Mouse (Mus musculus): ENCODE measurements around the gene Tef.
A peak's percentile ranks its signal among the peaks of the same experiment; 100 is the strongest.

Gene Tef

GRCm38 (mm10) chr15:81802001-81802890 is at the start of gene Tef:
TSS of gene Tef (plus strand) at chr15:81802421.
- DNase-seq (ENCODE audit: low read depth, low spot score), result peak; percentile 14

DNA sequence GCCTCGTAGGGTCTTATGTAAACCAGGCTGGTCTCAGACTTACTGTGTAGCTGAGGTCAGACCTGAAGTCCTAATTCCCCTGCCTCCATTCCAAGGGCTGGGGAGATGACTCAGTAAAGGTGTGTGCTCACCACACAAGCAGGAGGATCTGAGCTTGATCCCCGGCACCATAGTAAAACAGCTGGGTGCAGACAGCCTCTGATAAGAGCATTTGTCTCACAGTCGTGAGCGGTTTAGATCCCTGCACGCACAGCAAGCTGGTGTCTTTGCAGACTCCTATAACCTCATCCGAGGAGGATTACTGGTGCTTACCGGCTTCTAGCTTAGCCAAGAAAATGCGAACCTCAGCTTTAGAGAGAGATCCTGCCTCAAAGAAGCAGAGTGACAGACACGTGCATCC is 48.6 kb upstream of the Tef start:
- DNase-seq (ENCODE audit: low read depth, low spot score), result no peak

GRCm38 (mm10) chr15:81758701-81759100 is 43.5 kb upstream of the Tef start:
- no peak for DNase-seq (ENCODE audit: low read depth, low spot score)

DNA sequence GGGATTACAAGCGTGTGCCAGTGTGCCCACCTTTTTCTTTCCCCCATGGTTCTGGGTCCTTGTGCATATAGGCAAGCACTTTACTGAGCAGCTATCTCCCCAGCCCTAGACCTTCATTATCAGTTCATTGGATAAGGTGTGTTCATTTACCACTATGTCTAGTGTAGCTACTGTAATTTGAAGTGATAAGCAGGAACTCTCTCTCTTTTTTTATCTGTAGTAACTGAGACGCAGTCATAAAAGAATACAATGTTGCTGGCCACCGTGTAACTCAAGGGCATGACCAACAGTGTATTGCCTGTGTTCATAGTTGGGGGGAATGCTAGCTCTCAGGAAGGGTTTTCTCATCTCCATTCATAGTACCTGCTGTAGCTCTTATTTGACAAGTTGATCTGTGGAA is 42.7 kb upstream of the Tef start:
- no peak for DNase-seq (ENCODE audit: low read depth, low spot score)

- no peak for DNase-seq (ENCODE audit: low read depth, low spot score)
Measured at GRCm38 (mm10) chr15:81760361-81761079, 41.7 kb upstream of the Tef start.

GRCm38 (mm10) chr15:81761381-81761780 is 40.8 kb upstream of the Tef start:
- no peak for DNase-seq (ENCODE audit: low read depth, low spot score)

- DNase-seq (ENCODE audit: low read depth, low spot score), result no peak
Measured at GRCm38 (mm10) chr15:81761959-81762358, 40.3 kb upstream of the Tef start.

GRCm38 (mm10) chr15:81764573-81764972 is 37.6 kb upstream of the Tef start:
- no peak for DNase-seq (ENCODE audit: low read depth, low spot score)

- DNase-seq (ENCODE audit: low read depth, low spot score), result no peak
Measured at GRCm38 (mm10) chr15:81765651-81766050, 36.6 kb upstream of the Tef start.

DNA sequence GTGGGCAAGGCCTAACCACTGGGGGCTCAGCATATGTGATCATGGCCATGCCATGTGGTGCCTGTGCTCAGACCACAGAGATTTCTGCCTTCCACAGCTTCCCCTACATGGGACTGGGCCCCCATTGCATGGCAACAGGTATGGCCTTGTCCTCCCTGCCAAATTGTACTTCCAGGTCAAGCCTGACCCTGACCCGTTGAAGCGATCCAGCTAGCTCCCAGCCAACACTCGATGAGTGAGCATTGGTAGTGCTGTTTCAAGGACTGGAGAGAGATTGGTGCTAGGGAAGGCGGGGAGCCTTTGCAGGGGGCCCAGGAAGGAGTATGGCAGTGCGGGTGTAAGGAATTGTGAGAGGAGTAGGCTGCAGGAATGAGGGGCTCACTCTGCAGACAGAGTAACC is 35.8 kb upstream of the Tef start:
- DNase-seq (ENCODE audit: low read depth, low spot score), result no peak

GRCm38 (mm10) chr15:81769037-81769436 is 33.2 kb upstream of the Tef start:
- DNase-seq (ENCODE audit: low read depth, low spot score), result no peak

GRCm38 (mm10) chr15:81772431-81773120 is 29.6 kb upstream of the Tef start:
- no peak for DNase-seq (ENCODE audit: low read depth, low spot score)

GRCm38 (mm10) chr15:81774505-81775171 is 27.6 kb upstream of the Tef start:
- DNase-seq (ENCODE audit: low read depth, low spot score), result no peak

DNA sequence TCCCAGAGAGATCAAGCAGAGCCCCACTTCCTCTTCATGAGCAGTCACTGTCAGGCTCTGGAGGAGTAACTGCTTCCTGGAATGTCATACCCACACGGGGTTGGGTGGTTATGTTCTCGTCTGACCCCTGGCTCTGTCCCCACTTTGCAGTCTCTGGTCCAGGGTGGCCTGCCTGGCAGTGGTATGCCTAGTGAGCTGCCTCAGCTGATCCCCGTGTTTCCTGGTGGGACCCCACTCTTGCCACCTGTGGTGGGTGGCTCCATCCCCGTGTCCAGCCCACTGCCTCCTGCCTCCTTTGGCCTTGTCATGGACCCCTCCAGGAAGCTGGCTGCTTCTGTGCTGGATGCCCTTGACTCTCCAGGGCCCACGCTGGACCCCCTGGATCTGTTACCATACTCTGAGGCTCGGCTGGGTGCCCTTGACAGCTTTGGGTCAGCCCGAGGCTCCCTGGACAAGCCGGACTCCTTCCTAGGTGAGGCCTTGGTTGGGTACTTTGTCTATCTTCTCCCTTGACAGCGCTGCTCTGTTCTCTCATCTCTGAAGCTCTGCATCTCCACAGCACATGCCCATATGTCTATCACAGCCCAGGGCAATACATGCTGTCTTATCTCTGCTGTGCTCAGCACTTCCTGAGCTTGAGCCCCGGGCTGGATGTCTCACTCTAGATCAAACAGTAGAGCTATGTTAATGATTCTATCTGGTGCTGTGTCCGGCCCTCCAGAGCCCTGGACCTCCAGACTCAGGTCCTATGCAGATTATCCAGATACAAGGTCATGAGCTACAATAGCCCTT is 25.4 kb upstream of the Tef start:
- no peak for DNase-seq (ENCODE audit: low read depth, low spot score)

DNA sequence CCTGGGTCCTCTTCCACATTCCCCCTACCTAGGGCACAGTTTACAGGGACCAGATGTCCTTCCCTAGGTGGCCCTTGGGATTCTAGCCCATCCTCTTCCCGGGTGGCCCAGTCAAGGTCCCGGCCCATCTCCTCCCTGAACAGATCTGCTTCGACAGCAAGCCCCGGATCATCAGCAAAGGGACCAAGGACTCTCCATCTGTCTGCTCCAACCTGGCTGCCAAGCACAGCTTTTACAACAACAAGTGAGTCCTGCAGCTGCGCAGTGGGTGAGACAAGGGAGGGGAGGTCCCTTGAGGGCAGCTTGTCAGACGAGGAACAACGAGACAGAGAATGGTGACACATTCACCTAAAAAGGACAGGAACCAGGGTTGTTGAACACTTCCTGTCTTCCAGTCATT is 20.4 kb upstream of the Tef start:
- no peak for DNase-seq (ENCODE audit: low read depth, low spot score)

- DNase-seq (ENCODE audit: low read depth, low spot score), result no peak
Measured at GRCm38 (mm10) chr15:81784762-81785161, 17.5 kb upstream of the Tef start.

DNA sequence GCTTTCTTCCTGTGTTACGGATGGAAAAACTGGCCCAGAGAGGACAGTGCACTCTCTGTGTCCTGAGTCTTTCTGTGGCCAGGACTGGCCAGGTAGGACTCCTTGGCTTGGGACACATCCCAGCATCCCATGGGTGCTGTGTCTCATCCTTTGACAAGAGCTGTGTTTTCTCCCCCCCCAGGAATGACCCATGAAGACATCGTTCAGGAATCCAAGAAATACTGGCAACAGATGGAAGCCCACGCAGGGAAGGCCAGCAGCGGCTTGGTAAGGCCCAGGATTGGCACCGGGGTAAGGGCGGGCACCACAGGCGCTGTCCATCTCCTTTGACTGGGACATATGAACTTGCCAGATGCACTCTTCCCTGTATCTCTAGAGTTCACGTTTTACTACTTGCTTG is 16.5 kb upstream of the Tef start:
- no peak for DNase-seq (ENCODE audit: low read depth, low spot score)

DNA sequence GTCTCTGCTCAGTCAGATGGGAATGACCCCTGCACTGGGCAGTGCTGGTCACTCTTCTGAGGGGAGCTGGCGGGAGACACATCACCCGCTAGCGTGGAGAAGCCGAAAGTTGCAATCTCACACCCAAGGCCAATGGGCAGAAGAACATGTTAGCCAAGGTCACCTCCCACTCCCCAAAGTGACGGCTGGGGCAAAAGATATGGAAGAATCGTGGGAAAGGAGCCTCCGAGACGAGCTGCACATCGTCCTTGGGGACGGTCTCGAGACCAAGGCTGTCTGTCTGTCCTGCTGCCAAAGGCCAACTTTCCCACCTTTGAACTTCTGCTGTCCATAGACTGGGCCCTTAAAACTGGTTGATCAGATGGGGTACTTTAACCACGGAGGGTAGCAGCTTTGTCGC is 14.7 kb upstream of the Tef start:
- no peak for DNase-seq (ENCODE audit: low read depth, low spot score)

GRCm38 (mm10) chr15:81792444-81792843 is 9.8 kb upstream of the Tef start:
- DNase-seq (ENCODE audit: low read depth, low spot score), result no peak

GRCm38 (mm10) chr15:81796228-81796627 is 6.0 kb upstream of the Tef start:
- DNase-seq (ENCODE audit: low read depth, low spot score), result no peak

GRCm38 (mm10) chr15:81797861-81798260 is 4.4 kb upstream of the Tef start:
- DNase-seq (ENCODE audit: low read depth, low spot score), result no peak

All from WW6 (cell line).